Mouse (Mus musculus): ENCODE results near the gene Sema5a.
"Not testable (repeated sequence)": the region's sequence is repeated elsewhere in the genome, so short reads cannot be mapped to it uniquely, and the experiment has no call there.

Gene Sema5a

DNA sequence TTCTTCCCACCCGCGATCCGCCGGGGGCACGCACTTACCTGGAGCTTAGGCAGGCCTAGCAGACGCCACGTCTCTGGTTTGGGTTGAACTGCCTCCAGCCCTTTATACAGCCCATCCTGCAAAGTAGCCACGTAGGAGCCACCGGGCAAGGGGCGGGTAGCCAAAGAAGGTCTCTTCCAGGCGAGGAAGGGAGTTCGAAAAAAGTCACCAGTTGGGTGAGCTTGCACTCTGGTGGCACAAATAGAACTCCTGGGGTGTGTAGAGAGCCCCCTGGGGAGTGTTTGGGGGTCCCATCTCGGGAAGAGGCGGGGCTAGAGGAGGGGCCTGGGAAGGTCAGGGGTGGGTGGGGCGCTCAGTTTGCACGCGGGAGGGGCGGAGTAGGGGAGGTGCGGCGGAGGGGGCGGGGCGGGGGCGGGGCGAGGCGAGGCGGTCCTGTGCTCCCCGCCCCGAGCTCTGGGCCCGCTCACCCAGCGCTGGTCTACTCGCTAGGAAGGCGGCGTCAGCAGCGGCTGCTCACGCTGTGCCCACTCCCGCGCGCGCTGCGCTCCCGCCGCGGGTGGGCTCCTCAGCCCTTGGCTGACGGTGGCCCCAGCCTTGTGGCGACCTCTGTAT is at the start of gene Sema5a:
TSS of gene Sema5a (plus strand) at position 467 of the 612 bp plus-strand sequence.
- DNase-seq (ENCODE audit: low read depth, low spot score) = no peak

DNA sequence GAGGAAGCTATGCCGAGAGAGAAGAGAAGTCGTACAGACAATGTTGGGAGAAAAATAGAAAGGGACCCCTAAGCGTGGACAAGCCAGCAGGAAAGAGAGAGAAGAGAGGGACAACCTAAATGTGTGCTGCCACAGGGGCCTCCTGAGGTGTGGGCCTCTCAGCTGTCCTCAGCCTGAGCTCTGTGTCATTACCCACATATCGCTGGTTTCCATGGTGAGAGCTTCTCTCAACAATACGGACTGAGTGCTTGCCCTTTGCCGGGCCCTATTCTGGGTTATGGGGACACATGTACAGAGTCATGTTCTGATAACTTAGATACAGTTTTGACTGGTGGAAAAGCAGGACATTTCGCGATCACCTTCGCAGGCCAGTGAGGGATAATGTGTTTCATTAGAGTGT is 46.5 kb upstream of the Sema5a start:
- no peak for DNase-seq (ENCODE audit: low read depth, low spot score)

GRCm38 (mm10) chr15:32198561-32198960 is 46.0 kb upstream of the Sema5a start:
- DNase-seq (ENCODE audit: low read depth, low spot score) = no peak

- no peak for DNase-seq (ENCODE audit: low read depth, low spot score)
Observed at GRCm38 (mm10) chr15:32203242-32203641, 41.4 kb upstream of the Sema5a start.

DNA sequence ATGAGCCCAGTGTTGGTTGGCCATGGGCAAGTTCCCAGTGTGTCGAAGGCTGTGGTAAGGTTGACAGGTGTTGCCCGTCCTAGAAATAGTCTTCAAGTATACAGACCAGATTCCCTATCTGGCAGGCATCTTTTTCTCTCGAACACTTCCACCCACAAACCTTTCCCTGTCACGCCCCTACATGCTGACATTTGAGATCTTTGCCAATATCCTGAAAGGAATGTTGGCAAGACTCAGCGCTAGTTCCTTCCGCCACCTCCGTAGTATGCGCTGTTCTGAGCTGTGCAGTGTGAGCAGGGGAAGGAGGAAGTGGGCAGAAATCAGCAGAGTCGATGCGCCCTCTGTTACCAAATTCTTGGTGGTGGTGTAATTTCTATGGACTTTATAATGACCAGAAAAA is 39.7 kb upstream of the Sema5a start:
- DNase-seq (ENCODE audit: low read depth, low spot score) = no peak

- not testable (repeated sequence) for DNase-seq (ENCODE audit: low read depth, low spot score)
Observed at GRCm38 (mm10) chr15:32214687-32215086, 29.9 kb upstream of the Sema5a start.

- DNase-seq (ENCODE audit: low read depth, low spot score) = no peak
Observed at GRCm38 (mm10) chr15:32223028-32223427, 21.6 kb upstream of the Sema5a start.

GRCm38 (mm10) chr15:32225394-32225793 is 19.2 kb upstream of the Sema5a start:
- DNase-seq (ENCODE audit: low read depth, low spot score) = no peak

DNA sequence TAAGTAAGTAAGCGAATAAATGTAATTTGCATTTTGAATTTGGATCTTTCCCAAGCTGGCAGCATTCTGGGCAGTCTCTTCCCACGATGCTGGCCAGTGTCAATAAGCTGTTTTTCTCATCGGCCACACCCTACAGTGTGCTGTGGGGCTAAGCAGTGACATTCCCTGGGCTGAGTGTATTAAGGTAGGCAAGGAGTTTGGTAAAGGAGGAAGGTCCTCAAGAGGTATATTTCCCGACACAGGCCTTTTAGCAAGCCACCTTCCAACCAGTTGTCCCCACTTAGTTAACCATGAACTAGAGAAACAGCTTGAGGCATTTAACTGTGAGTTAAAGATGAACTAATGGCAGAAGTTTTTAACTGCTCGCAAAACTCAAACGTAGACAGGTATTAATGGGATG is 18.2 kb upstream of the Sema5a start:
- DNase-seq (ENCODE audit: low read depth, low spot score) = no peak

- no peak for DNase-seq (ENCODE audit: low read depth, low spot score)
Observed at GRCm38 (mm10) chr15:32226888-32227395, 17.7 kb upstream of the Sema5a start.

DNA sequence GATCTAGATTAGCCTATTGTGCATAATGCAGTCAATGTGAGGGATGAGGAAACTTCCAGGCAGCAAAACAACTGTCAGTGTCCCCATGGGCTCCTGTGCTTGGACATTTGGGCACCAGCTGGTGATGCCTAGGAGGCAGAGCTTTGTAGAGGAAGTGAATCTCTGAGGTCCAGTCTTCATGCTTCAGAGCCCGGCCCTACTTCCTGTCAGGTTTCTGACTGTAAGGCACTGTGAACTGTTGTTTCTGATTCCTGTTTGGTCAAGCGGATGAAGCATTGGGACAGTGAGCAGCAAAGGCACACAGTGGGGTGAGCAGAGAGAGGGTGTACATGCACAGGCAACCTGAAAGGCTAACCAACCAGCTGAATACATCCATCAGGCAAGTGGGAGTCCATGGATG is 14.5 kb upstream of the Sema5a start:
- no peak for DNase-seq (ENCODE audit: low read depth, low spot score)

DNA sequence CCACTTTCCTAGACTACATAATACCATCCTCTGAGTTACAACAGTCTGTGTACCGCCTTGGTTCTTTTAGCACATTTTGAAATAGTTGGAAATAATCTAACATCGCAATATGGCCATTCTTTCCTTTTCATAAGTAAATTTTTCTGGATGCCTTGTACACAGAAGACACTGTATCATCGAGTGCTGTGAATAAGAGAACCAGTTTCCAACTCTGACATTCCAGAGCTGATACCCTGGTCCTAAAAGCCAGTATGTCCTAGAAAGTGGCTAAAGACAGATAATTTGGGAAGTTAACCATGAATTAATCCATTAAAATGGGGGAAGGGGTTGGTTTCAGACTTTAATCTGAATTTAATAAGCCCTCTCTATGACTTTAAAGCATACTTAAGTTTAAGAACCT is 12.4 kb upstream of the Sema5a start:
- no peak for DNase-seq (ENCODE audit: low read depth, low spot score)

DNA sequence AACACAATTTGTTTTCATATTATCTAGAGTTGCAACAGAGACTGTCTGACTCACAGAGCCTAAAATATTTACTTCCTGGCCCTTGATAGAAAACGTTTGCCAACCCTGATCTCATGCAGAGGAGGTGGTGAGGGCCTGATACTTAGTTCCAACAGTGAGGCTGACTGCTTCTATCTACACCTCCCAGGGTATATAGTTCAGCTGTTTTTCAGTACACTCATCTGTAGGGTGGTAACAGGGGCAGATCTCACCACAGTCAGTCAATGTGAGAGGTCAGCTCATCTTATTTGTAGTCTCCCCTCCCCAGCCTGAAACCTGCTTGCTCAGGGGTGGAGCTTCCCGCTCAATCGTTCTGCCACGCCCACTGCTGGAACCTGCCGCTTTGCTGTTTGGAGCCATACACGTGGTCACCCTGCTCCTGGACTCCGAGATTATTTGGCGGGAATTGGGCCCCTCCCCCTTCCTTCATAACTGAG is 11.9 kb upstream of the Sema5a start:
- DNase-seq (ENCODE audit: low read depth, low spot score) = not testable (repeated sequence)

- no peak for DNase-seq (ENCODE audit: low read depth, low spot score)
Observed at GRCm38 (mm10) chr15:32233451-32233850, 11.2 kb upstream of the Sema5a start.

DNA sequence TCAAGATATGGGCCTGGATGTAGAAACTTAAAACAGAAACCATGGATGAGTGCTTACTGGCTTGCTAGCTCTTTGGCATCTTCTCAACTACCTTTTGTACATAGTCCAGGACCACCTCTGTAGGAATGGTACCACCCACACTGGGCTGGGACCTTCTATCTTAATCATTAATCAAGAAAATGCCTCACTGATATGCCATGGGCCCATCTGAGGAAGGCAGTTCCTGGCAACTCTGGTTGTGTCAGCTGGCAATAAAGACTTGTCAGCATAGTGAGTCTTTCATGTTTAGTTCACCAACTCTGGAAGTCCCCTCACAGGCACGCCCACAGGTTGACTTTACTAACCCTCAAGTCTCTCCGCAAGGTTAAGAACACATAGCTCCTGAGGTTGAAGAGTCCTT is 5.5 kb upstream of the Sema5a start:
- DNase-seq (ENCODE audit: low read depth, low spot score) = no peak

- no peak for DNase-seq (ENCODE audit: low read depth, low spot score)
Observed at GRCm38 (mm10) chr15:32240159-32240558, 4.5 kb upstream of the Sema5a start.

DNA sequence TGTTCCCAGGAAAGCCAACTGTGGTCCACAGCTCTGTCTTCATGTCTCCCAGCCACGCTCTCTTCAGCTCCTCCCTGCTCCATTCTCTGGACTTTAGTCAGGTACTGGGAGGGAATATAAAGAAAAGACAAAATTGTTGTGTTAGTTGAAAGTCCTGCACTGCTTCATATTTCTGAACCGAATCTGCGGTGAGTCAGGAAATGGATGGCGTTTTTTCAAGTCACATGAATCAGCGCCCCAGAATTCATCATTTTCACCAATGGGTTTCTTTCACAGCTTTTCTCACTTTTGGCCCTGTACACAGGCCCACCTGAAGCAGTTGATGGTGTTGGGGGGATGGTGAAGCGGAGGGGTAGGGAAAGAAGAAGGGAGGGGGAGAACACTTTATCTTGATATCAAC is 2.9 kb upstream of the Sema5a start:
- no peak for DNase-seq (ENCODE audit: low read depth, low spot score)

GRCm38 (mm10) chr15:32243096-32243785 is 1.4 kb upstream of the Sema5a start:
- DNase-seq (ENCODE audit: low read depth, low spot score) = no peak

DNA sequence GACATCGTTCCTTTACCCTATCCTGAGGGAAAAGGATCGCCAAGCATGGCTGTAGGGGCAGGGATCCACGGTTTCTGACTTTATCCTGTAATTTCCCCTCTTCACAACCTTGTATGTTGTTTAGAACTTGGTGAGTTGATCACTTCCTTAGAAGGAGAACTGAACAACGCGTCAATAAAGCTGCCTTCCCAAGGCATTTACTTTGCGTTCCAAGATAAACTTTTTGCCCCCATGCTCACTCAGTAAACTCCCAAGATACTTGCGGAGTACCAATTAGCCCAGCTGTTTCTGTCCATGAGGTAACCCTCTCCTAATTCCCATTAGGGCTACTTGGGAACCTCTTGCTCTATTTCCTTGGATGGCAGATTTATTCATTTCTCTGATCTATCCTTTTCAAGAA is 786 bp upstream of the Sema5a start:
- DNase-seq (ENCODE audit: low read depth, low spot score) = no peak

DNA sequence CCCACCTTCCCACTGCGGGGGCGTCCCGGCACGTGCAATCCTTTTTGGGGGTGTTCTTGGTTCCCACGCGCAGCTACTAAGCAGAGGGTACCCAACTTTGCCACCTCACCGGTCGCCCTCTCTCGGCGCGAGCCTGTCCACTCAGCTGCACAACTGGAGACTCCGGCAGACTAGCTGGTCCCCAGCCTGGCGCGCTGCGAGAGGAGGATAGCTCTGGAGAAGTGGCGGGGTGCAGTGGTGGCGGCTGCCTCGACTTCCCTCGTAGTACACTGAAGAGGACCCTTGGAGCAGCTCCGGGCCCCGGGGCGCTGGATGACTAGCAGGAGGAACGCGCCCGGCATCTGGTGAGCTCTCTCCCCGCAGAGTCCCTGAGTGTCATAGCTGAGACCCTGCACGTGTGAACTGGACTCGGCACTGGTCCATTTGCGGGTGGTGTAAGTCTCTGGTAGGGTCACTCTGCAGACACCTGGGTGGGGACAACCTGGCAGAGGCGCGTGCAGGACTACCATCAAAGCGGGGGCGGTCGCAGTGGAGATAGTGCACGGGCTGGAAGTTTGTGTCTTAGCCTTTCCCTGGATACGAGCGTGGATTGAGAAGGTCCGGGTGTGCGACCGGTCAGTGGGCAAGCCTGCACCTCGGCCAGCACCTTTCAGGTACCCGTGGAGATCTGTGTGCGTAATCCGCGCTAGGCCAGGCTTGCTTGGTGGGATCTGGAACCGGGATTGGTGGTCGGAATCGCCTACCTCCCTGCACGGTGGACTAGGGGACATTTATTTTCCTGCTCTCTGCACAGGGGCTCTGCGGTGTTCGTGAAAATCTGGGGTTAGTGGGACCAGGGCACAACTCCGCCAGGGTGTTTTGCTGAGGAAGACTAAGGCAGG is 586 bp downstream of the Sema5a start:
- DNase-seq (ENCODE audit: low read depth, low spot score) = no peak

DNA sequence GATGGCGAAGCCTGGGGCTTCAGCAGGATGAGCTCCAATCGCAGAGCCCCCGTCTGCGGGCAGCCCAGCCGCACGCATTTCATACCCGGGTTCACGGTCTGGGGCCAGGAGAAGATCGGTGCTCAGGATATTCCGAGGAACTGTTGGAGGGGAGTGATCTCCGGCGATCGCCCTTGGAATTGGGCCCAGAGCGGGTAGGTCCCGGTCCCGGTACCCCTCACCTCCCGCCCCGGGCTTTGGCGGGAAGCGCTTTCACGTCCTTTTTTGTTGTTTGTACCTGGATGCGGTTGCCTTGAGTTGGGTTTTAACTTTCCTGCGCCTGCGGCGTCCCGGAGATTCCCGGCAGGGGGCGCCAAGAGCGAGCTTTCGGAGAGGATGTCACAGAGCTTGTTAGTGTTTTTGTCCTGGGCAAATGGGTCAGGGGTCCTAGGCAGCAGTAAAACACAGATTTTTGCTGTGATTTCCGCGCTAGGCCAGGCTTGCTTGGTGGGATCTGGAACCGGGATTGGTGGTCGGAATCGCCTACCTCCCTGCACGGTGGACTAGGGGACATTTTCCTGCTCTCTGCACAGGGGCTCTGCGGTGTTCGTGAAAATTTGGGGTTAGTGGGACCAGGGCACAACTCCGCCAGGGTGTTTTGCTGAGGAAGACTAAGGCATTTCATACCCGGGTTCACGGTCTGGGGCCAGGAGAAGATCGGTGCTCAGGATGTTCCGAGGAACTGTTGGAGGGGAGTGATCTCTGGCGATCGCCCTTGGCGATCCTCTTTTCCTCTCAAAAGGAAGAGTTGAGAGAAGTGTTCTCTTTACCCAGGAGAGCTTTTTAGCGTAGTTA is 1.4 kb downstream of the Sema5a start:
- DNase-seq (ENCODE audit: low read depth, low spot score) = no peak

Measured in brain, embryonic 18.5 days (tissue).